Mouse (Mus musculus): ENCODE data around the gene Ksr1.

- TF ChIP-seq CTCF (IDR thresholded peaks at IDR 0.05; ENCODE audit: low read depth): peak; percentile 45
- TF ChIP-seq EP300 (optimal IDR thresholded peaks at IDR 0.05): peak; percentile 23
Measured at GRCm38 (mm10) chr11:79146331-79146767, at the start of gene Ksr1.
